Mouse (Mus musculus): Measurements from ENCODE around the gene Ccsap. TPM values are rescaled to one million over a fixed set of nuclear protein-coding genes. Genes with fewer than 3 reads are reported as not detected.

Ccsap gene
- polyA plus RNA-seq, 1 experiment from 2014 or later, result 7.3 TPM

DNA sequence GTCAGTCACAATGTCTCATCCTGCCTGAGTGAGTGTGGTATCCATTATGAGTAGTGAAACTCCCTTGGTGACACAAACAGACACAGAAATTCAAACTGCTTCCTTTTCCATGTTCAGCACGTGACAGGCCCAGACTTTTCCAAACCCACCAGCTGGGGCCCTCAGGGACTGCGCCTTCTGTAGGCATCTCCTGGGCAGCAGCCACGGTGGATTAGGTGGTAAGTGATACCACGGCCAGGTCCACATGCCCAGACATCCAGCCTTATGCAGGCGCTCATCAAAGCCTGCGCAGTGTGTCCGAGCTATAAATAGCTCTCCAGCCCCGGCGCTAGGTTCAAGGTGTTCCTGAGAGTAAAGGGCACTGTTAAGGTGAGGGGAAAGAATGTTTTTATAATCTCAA lies 12.0 kb upstream of the Ccsap start:
- Histone ChIP-seq H3K27ac (no peak overlapping the region), H3K4me1 (replicated peaks) (0 out of 2 replicates have a peak, but pooled peaks cover 4% of the 10 kb centered on the region), H3K4me3 (no peak overlapping the region), H3K27me3 (ENCODE audit: insufficient read depth, poor library complexity, severe bottlenecking) (peaks cover 6% of the 10 kb centered on the region; the same call in 1 of the 2 replicates), H3K36me3 (no peaks in the 10 kb centered on the region), H3K9me3 (no peaks in the 10 kb centered on the region)
- DNase-seq (ENCODE audit: low spot score), result no peak
- 84% methylated on average over 9 of the region's 9 CpGs for WGBS

DNA sequence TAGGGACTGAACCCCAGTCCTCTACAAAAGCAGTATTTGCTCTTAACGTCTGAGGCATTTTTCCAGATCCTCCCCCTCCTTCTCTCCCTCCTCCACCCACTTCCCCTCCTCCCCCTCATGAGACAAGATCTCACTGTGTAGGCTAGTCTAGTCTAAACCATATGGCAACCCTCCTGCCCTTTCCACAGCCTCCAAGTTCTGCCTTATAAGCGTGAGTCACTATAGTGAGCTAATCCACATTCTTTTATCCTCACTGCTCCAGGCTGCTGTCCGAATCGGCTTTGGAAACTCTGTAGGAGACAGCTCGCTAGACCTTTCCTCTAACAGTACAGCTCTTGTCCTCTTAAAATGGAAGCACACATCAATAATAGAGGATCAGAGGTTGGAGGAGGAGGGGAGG lies 7.0 kb upstream of the Ccsap start:
- Histone ChIP-seq H3K4me3 (no peak overlapping the region), H3K27me3 (ENCODE audit: insufficient read depth, poor library complexity, severe bottlenecking) (peaks cover 29% of the 10 kb centered on the region), H3K36me3 (no peaks in the 10 kb centered on the region), H3K27ac (no peak overlapping the region), H3K9me3 (no peaks in the 10 kb centered on the region), H3K4me1 (replicated peaks) (peaks cover 12% of the 10 kb centered on the region)
- no peak for DNase-seq (ENCODE audit: low spot score)
- WGBS, result 47% methylated on average over 5 of the region's 5 CpGs

DNA sequence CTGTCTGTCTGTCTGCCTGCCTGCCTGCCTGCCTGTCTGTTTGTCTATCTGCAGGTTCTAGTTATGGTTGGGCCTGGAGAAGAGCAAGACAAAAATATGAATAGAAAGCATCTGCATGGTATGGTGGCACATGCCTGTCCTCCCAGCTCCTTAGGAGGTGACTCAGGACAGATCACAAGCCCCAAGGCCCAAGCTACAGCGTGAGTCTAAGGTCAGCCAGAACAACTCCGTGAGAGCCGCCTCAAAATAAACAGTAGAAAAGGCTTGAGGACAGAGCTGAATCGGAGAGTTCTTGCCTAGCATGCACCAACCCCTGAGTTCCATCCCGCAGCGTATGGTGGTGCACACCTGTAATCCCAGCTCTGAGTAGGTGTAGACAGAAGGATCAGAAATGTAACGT lies 5.8 kb upstream of the Ccsap start:
- WGBS, result 79% methylated on average over 7 of the region's 7 CpGs
- no peak overlapping the region for H3K4me3 ChIP-seq
- no peaks in the 10 kb centered on the region for H3K36me3 ChIP-seq
- peaks cover 41% of the 10 kb centered on the region for H3K27me3 ChIP-seq (ENCODE audit: insufficient read depth, poor library complexity, severe bottlenecking)
- H3K27ac ChIP-seq, result no peak overlapping the region
- no peaks in the 10 kb centered on the region for H3K9me3 ChIP-seq
- DNase-seq (ENCODE audit: low spot score), result no peak
- H3K4me1 ChIP-seq (replicated peaks), result peaks cover 12% of the 10 kb centered on the region

GRCm38 (mm10) chr8:123860386-123860785 lies 377 bp upstream of the Ccsap start:
- Histone ChIP-seq H3K27ac (no peak overlapping the region), H3K9me3 (no peaks in the 10 kb centered on the region), H3K27me3 (ENCODE audit: insufficient read depth, poor library complexity, severe bottlenecking) (peaks cover 47% of the 10 kb centered on the region), H3K4me1 (replicated peaks) (peaks cover 28% of the 10 kb centered on the region), H3K36me3 (0 out of 2 replicates have a peak, but pooled peaks cover 6% of the 10 kb centered on the region), H3K4me3 (peak overlapping the region; percentile 98)
- no peak for DNase-seq (ENCODE audit: low spot score)
- 74% methylated on average over 4 of the region's 4 CpGs for WGBS

DNA sequence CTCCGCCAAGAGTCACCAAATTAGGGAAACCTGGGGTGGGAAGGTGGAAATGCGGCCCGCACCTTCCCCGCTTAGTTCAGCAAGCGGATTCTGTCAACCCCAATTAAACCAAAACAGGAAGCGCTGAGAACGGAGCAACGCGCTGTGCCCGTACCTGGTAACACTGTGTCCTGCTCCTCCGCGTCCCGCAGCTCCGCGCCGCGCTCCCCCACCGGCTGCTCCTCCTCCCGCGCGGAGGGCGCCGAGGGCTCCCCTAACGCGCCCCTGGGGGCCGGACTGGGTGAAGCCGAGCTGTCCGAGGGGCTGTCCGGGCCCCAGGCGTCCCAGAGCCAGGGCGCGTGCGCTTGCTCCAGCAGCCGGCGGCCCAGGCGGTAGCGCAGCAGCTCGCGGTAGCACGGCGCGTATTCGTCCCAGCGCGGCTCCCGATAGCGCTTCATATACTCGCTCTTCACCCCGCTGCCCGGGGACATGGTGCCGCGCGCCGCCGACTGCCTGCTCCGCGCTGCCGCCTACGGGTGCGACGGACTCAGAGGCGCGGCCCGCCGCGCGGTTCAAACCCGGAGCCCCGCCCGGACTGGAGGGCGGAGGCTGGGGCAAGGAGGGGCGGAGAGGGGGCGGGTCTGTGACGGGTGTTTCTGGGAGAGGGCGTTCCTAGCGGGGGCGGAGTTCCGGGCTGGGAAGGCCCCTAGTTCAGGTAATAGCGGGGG lies 915 bp downstream of the Ccsap start:
- Histone ChIP-seq H3K4me3 (peak overlapping the region; percentile 98), H3K27ac (peak overlapping the region; percentile 90), H3K4me1 (replicated peaks) (peaks cover 25% of the 10 kb centered on the region), H3K27me3 (ENCODE audit: insufficient read depth, poor library complexity, severe bottlenecking) (peaks cover 36% of the 10 kb centered on the region), H3K9me3 (no peaks in the 10 kb centered on the region), H3K36me3 (peaks cover 6% of the 10 kb centered on the region; the same call in 1 of the 2 replicates)
- DNase-seq (ENCODE audit: low spot score), result peak; percentile 92
- under 1% methylated on average over 79 of the region's 79 CpGs for WGBS

- Histone ChIP-seq H3K36me3 (peaks cover 6% of the 10 kb centered on the region; the same call in 1 of the 2 replicates), H3K9me3 (no peaks in the 10 kb centered on the region), H3K27ac (peak overlapping the region; percentile 90), H3K4me1 (replicated peaks) (peaks cover 23% of the 10 kb centered on the region), H3K27me3 (ENCODE audit: insufficient read depth, poor library complexity, severe bottlenecking) (peaks cover 31% of the 10 kb centered on the region), H3K4me3 (peak overlapping the region; percentile 98)
- DNase-seq (ENCODE audit: low spot score), result peak; percentile 62
- under 1% methylated on average over 17 of the region's 17 CpGs for WGBS
Observed at GRCm38 (mm10) chr8:123858574-123858940, 1.5 kb downstream of the Ccsap start.

GRCm38 (mm10) chr8:123857361-123857760 lies 2.6 kb downstream of the Ccsap start:
- Histone ChIP-seq H3K36me3 (peaks cover 6% of the 10 kb centered on the region; the same call in 1 of the 2 replicates), H3K27me3 (ENCODE audit: insufficient read depth, poor library complexity, severe bottlenecking) (peaks cover 23% of the 10 kb centered on the region), H3K4me3 (peak overlapping the region; percentile 98), H3K9me3 (no peaks in the 10 kb centered on the region), H3K27ac (no peak overlapping the region), H3K4me1 (replicated peaks) (peaks cover 23% of the 10 kb centered on the region)
- DNase-seq (ENCODE audit: low spot score), result no peak
- WGBS, result 76% methylated on average over 3 of the region's 3 CpGs

DNA sequence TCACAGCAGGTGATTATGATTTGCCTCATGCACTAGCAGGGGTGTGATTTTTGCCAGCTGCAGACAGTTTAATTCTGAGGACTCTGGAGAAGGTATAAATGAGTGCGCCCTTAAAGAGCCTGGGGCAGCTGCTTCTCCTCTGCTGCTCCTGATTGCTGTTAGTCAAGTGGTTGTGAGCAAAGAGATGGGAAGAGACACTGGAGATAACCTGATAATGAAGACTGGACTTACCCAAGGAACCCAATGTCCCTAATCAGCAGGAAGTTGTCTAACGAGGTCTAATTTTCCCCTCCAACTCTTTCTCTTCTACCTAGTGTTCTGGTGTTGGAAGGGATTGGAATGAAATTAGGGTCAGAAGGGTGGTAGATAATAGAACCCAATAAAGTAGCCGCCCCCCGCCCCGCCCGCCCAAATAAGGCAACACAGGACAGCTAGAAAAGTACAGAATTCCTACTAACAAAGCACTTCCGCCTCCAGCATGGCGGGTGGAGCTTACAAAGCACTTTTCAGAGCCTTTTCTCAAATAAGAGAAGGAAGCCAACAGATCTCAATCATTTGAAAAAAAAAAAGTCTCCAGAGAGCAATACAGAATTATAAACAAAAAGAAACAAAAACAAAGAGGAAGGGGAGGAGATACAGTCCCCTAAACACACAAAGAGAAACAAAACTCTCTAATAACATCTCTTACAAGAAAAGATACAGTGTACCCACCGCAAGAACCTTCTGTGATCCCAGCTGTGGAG lies 5.1 kb downstream of the Ccsap start:
- peaks cover 6% of the 10 kb centered on the region; the same call in 1 of the 2 replicates for H3K36me3 ChIP-seq
- no peak overlapping the region for H3K27ac ChIP-seq
- H3K27me3 ChIP-seq (ENCODE audit: insufficient read depth, poor library complexity, severe bottlenecking), result peaks cover 2% of the 10 kb centered on the region; the same call in 1 of the 2 replicates
- 93% methylated on average over 9 of the region's 9 CpGs for WGBS
- no peak overlapping the region for H3K4me3 ChIP-seq
- H3K4me1 ChIP-seq (replicated peaks), result peaks cover 20% of the 10 kb centered on the region
- DNase-seq (ENCODE audit: low spot score), result no peak
- no peaks in the 10 kb centered on the region for H3K9me3 ChIP-seq

DNA sequence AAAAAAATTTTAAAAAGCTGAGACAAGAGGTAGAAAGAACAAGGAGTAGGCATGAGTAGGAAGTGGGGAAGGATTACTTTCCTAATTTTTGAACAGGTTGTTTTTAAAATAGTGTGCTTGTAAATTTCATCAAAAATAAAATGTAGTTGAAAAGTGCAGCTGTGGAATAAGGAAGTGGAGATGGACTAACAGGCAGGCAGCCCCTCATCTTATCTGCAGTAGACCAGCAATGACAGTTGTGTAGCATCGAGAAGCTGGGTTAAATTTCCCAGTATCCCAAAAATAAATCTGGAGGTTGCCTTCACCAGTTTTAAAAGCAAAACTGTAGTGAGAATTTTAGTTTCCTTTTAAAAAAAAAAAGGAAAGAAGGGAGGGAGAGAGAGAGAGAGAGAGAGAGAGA lies 5.8 kb downstream of the Ccsap start:
- DNase-seq (ENCODE audit: low spot score), result no peak
- 90% methylated on average over 1 of the region's 1 CpGs for WGBS
- no peak overlapping the region for H3K27ac ChIP-seq

GRCm38 (mm10) chr8:123851590-123851989 lies 8.4 kb downstream of the Ccsap start:
- WGBS, result 75% methylated on average over 5 of the region's 5 CpGs
- Histone ChIP-seq H3K4me3 (no peak overlapping the region), H3K36me3 (peaks cover 6% of the 10 kb centered on the region; the same call in 1 of the 2 replicates), H3K9me3 (no peaks in the 10 kb centered on the region), H3K27ac (no peak overlapping the region), H3K4me1 (replicated peaks) (peaks cover 16% of the 10 kb centered on the region; the same call in 1 of the 2 replicates), H3K27me3 (ENCODE audit: insufficient read depth, poor library complexity, severe bottlenecking) (no peaks in the 10 kb centered on the region)
- DNase-seq (ENCODE audit: low spot score), result no peak

More for the DNA sequence above, 5.8 kb downstream of the Ccsap start:
- Histone ChIP-seq H3K9me3 (no peaks in the 10 kb centered on the region), H3K27me3 (ENCODE audit: insufficient read depth, poor library complexity, severe bottlenecking) (no peaks in the 10 kb centered on the region), H3K36me3 (peaks cover 6% of the 10 kb centered on the region; the same call in 1 of the 2 replicates), H3K4me3 (no peak overlapping the region), H3K4me1 (replicated peaks) (peaks cover 16% of the 10 kb centered on the region)

- 84% methylated on average over 4 of the region's 4 CpGs for WGBS
- no peaks in the 10 kb centered on the region for H3K27me3 ChIP-seq (ENCODE audit: insufficient read depth, poor library complexity, severe bottlenecking)
- H3K4me3 ChIP-seq, result no peak overlapping the region
- DNase-seq (ENCODE audit: low spot score), result no peak
- no peaks in the 10 kb centered on the region for H3K9me3 ChIP-seq
- H3K36me3 ChIP-seq, result peaks cover 7% of the 10 kb centered on the region
- peaks cover 18% of the 10 kb centered on the region; the same call in 1 of the 2 replicates for H3K4me1 ChIP-seq (replicated peaks)
- H3K27ac ChIP-seq, result no peak overlapping the region
Observed at GRCm38 (mm10) chr8:123849352-123849751, 10.7 kb downstream of the Ccsap start.

- Histone ChIP-seq H3K4me3 (no peak overlapping the region), H3K36me3 (peaks cover 18% of the 10 kb centered on the region), H3K27ac (no peak overlapping the region), H3K4me1 (replicated peaks) (peaks cover 18% of the 10 kb centered on the region; the same call in 1 of the 2 replicates), H3K27me3 (ENCODE audit: insufficient read depth, poor library complexity, severe bottlenecking) (no peaks in the 10 kb centered on the region), H3K9me3 (no peaks in the 10 kb centered on the region)
- WGBS, result 63% methylated on average over 3 of the region's 3 CpGs
- DNase-seq (ENCODE audit: low spot score), result no peak
Observed at GRCm38 (mm10) chr8:123847546-123847945, 12.5 kb downstream of the Ccsap start.

GRCm38 (mm10) chr8:123846509-123846908 lies 13.5 kb downstream of the Ccsap start:
- Histone ChIP-seq H3K36me3 (peaks cover 28% of the 10 kb centered on the region), H3K4me3 (no peak overlapping the region), H3K27me3 (ENCODE audit: insufficient read depth, poor library complexity, severe bottlenecking) (no peaks in the 10 kb centered on the region), H3K27ac (no peak overlapping the region), H3K9me3 (no peaks in the 10 kb centered on the region), H3K4me1 (replicated peaks) (peaks cover 18% of the 10 kb centered on the region; the same call in 1 of the 2 replicates)
- no peak for DNase-seq (ENCODE audit: low spot score)
- 96% methylated on average over 12 of the region's 12 CpGs for WGBS
